Mouse (Mus musculus) stomach, postnatal 0 days (tissue): ENCODE measurements at regions not wholly inside any gene's neighbourhood (a gene's known extent, or its start where the extent isn't known, plus 50 kb on each side); places are given as distances from the start of the nearest gene placed in this dataset.

Experiments
- CTCF ChIP-seq: IDR thresholded peaks from 2 replicates; pipeline ENCODE4 v1.5.1; 2016; ENCODE audit warnings: antibody characterized with exemption, low read depth, mild to moderate bottlenecking, moderate library complexity
- EP300 ChIP-seq: optimal IDR thresholded peaks from 2 replicates; pipeline ENCODE3; 2016; ENCODE audit warnings: antibody characterized with exemption

- TF ChIP-seq EP300 (no peak), CTCF (no peak)
These were observed 60.8 kb upstream of the Eed start for GRCm38 (mm10) chr7:90041565-90042024.
